Mouse (Mus musculus) inflammation-experienced regulatory T-cells, adult 6 months (primary cell): ENCODE results near the gene Pde6b. TPM values are rescaled to one million over a fixed set of nuclear protein-coding genes. Genes with fewer than 3 reads are reported as not detected.

ENCODE experiments used
- ATAC-seq: one replicate; pipeline ENCODE4 v1.8.0; 2017
- polyA plus RNA-seq, 3 experiments: library from polyadenylated mRNA; unstranded; fragments of 100-300 nt; shearing (Covaris generic); gene quantifications; one replicate each; pipeline ENCODE4 v1.2.1; 2017

The Pde6b gene
- 1 to 10 TPM; 1.2 to 1.4 (median 1.3) TPM for polyA plus RNA-seq

DNA sequence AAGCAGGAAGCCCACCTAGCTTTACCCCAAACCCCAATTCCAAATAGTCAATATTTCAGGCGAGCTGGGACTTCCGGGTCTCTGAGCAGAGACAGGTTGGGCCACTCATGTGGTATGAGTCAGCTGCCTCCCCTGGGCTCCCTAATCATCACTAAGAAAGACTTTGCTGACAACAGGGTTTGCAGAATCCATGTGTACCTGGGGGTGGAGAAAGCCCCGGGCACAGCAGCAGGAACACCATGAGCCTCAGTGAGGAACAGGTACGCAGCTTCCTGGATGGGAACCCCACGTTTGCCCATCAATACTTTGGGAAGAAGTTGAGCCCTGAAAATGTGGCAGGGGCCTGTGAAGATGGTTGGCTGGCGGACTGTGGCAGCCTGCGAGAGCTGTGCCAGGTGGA lies at the start of gene Pde6b:
Gene Pde6b, plus strand, starts transcription at position 191 of the 400 bp plus-strand sequence.
- no peak for ATAC-seq

DNA sequence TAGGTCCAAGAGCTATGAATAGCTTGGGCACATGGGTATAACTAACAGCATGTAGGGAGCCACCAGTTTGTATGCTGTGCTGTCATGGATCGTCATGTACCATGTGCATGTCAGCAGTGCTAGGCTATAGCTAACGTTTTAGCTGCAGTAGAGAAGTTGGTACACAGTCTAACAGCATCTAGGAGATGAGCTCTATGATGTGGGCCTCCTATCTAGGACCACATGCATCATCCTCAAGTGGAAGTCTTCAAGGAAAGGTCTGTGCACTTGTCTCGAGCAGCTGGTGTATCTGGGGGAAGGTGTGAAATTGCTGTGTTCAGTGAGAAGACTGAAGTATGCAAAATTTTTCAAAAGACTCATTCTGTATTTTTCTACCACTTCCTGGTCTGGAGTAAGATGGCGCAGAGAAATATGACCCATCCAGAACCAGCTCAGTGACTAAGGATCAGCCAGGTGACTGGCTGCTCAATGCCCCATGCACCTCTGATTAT lies 44.5 kb upstream of the Pde6b start:
- ATAC-seq, result no peak

DNA sequence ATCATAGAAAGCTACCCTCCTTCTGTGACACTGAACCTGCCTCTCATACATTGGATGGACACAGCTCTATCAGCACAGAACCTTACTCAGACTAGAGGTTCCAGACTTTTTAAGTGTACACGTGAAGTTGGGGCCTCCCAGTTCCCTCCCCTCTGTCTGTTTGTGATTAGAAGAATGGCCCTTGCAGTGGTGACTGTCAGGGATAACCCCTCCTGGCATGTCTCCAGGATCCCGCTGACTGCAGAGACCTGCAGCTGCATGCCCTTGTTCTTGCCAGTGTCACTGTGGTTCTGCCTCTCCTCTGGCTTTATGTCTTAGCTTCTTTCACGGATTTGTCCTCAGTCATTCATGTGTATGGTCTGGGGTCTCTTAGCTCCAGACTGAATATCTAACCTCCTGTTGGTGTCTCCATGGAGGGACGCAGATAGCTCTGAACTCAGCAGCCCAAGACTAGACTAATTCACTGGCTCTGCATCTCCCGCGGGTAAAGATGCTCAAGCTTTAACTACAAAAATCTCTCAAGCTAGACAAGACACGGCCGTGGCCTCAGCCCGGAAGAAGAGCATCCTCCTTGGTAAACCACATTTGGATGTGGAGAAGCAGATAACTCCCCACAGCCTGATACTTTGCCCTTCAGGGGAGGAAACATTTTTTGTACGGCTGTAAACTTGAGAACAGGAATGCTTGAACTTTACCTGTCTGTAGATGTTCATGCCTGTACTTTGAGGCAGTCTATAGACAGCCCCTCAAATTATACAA lies 42.7 kb upstream of the Pde6b start:
- no peak for ATAC-seq

DNA sequence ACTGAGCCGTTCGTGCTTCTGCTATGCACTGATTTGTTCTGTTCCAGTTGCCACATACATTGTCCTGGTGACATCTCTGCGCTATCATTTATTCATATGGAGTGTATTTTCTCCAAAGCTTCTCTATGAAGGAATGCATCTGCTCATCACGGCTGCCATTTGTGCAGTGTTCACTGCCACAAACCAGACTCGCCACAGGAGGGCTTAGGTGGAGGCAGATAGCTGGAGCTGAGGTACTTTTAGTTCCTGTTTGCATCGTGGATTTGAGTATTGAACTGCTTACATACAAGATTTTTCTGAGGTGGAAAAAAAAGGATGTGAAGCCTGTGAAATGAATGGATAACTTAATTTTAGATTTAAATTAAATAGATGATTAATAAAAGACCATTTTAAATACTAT lies 40.3 kb upstream of the Pde6b start:
- ATAC-seq, result no peak

DNA sequence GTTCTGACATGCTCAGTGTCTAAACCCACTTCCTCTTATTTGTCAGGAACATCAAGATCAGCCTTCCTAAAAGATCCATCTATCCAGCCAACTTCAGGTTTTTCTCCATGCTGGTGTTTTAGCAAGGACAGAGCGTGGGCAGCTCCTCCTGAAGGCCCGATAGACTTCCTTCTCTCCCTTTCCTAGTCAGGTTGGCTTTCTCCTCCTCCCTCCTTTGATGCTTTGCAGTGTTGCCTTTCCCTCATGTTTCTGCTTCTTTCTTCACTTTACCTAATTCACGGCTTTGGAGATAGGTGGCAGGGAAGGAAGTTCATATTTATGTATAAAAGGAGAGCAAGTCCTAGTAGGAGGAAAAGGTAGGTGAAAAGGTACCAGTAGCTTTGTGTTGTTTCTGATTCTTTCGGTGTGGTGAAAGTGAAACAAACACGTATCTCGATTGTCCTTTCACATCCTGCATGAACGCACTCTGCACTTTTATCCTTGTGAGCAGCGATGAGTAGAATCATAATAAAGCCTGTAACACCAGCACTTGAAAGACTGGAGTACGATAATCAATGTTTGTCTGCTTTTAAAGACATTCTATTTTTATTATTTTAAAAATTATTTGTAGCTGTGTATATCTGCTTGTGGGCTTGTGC lies 38.6 kb upstream of the Pde6b start:
- peak; percentile 81 for ATAC-seq

DNA sequence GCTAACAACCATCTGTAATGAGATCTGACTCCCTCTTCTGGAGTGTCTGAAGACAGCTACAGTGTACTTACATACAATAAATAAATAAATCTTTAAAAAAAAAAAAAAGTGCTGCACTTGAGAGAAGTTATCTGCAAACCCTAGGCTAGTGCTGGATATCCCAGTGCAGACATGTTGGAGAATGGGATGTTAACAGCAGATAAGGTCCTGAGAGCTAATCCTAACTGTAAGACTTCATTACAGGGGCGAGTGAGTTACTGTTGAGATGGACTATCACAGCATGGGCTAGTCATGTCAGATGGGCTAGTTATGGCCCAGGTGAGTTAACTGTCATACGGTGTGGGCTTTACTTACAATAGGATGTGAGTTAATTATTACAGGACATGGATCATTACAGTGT lies 34.1 kb upstream of the Pde6b start:
- ATAC-seq, result no peak

DNA sequence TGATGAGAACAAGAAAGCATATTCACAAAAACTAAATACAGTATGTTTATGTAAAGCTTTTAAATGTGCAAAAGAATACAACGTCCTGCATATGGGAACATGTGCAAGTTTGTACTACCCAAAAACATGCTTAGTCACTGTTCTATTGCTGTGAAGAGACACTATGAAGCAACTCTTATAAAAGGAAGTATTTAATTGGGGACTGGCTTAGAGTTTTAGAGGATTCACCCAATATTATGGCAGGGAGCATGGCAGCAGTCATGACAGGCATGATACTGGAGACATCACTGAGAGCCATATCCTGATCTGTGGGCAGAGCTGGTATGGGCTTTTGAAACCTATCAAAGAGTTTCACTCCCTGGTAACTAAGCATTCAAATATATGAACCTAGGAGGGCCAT lies 30.3 kb upstream of the Pde6b start:
- ATAC-seq, result no peak

DNA sequence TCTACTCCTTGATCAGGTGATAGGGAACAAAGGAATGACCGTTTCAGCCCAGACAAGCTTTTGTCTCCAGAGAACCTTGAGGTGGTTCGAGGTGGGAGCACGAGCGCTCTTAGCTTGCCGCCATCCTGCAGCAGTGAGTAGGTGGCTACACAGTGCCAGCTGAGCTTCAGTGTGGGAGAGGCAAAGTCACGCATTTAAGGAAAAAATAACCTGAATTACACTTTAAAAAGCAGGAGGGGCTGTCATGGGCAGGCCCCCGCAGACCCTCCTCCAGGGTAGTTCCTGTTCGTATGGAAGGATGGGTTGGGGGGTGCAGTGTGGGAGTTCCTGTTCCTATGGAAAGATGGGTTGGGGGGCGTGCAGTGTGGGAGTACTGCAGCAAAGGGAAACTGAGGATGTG lies 28.7 kb upstream of the Pde6b start:
- ATAC-seq, result no peak

DNA sequence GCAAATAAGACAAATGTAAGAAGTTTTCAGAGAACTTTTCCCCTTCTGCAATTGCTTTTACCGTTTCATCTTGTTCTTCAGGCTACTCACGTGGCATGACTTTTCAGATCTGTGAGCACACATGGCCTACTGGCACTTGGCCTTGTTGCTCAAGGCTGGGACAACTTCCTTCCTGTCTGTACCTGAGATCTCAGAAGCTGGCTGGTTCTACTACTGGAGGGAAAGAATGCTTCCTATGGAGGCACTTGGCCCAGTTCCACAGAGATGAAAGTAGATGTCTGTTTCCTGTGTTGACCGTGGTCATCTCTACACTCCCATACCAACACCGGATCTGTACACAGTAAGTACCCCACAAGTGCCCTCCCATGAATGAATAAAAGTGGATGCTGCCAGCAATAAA lies 28.0 kb upstream of the Pde6b start:
- no peak for ATAC-seq

DNA sequence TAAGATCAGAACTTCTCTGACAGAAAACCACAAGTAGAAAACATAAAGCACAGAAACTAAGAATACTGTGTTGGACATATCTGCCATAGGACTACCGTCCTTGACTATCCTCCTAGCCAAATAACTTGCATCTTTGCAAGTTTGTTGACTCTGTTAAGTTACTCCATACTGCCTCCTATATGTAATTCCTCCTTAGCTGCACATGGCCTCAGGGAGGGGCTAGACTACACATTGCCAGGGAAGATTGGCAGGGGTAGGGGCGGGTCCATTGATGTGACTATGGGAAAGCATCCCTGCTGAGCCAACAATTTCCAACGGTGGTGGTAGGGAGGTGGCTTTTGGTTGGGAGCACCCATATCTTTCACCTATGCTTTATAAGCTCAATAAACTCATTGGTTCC lies 25.9 kb upstream of the Pde6b start:
- no peak for ATAC-seq

DNA sequence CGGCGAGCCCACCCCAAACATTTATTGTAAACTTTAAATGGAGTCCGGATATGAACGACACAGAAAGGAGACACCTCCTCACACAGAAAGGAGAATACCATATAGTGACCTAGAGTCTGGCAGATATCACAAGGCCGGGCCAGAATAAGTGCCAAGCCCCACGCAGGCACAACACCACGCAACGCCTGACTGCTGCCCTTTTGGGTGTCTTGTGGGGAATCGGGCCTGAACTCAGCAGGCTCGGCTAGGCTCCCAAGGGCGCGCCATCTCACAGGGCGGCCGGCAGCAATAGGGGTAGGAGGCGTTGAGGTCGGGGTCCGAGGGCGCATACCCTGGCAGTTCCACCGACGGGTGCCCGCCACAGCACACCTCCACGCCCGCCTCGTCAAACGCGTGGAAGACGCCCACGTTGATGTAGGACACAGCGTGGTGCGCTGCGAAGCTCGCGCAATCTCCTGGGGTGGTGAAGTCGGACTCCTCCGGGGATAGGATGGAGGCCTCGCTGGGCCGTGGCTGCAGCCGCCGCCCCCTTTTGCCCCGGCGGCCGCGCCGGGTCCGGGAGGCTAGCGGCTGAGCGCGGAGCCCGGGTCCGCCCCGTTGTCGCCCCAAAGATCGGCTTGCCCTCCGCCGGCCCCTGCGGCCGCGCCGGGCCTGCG lies 21.7 kb upstream of the Pde6b start:
- no peak for ATAC-seq

DNA sequence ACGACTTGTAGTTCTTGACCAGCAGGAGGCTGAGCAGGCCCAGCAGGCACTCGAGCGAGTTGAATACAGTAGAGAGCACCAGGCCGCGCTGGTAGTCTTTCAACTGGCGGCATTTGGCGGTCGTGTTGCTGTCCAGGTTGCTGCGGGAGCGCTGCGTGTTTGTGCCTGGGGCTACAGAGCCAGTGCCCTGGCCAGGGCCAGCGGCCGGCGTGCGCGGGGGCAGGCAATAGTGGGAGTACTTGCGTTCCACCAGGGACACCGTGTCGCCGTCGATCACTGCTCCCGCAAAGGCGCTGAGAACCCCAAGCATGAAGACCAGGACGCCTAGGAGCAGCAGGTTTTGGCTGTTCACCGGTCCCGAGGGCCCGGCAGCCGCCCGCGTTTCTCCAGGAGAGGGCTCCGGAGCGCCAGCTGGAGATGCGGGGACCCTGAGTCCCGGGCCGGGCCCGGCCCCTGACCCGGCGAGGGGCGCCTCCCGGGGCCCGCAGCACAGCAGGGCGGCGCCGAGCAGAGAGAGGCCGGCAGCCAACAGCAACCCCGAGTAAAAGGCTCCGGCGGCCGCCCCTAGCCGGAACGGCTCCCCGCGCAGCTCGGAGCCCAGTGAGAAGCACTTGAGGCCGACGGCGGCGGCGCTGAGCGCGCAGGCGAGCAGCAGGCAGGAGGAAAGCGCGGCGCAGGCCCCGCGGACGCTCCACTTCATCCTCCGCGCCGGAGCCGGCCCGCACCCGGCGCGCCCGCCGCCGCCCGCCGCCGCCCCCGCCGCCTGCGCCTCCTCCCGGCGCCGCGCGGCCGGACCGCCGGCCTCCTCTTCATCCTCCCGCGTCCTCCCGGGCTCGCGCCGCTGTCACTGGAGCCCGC lies 21.0 kb upstream of the Pde6b start:
- no peak for ATAC-seq

DNA sequence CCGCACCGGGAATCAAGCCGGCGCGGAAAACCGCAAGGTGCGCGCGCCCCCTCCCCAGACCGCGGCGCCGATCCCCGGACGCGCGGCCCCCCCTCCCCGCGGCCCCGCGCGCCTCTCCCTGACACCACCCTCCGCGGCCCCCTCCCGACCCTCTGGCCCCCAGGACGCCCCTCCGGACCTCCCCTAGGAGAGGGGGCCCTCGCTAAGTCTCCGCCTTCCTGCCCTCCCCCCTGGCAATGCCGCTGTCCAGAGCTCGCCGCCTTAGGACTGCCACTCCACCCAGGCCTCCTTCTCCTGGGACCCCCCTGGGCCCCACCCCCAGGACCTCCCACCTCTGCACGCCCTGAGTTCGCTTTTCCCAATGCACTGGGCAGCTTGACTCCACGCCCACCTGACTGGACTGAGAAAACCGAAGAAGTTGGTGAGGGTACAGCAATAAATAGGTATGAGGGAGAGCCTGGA lies 20.3 kb upstream of the Pde6b start, which contains the start of gene Gm42517:
Gene Gm42517, minus strand, starts transcription at position 52 of the 462 bp plus-strand sequence.
- no peak for ATAC-seq

DNA sequence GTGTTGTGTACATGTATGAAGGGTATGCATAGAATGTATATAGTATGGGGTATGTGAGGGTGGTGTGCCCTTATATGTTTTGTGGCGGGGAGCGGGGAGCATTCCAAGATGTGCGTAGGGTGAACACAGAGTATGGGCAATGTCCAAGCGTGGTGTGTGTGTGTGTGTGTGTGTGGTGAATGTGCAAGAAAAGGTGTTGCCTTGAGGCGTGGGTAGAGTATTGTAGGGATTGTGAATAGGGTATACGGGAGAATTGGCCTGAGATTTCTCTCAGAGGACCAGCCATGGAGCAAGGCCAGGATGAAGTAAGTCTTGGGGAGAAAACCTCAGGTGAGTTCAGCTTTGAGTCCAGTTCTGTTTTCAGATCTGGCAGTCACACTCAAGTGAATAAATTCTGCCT lies 19.7 kb upstream of the Pde6b start:
- ATAC-seq, result no peak

DNA sequence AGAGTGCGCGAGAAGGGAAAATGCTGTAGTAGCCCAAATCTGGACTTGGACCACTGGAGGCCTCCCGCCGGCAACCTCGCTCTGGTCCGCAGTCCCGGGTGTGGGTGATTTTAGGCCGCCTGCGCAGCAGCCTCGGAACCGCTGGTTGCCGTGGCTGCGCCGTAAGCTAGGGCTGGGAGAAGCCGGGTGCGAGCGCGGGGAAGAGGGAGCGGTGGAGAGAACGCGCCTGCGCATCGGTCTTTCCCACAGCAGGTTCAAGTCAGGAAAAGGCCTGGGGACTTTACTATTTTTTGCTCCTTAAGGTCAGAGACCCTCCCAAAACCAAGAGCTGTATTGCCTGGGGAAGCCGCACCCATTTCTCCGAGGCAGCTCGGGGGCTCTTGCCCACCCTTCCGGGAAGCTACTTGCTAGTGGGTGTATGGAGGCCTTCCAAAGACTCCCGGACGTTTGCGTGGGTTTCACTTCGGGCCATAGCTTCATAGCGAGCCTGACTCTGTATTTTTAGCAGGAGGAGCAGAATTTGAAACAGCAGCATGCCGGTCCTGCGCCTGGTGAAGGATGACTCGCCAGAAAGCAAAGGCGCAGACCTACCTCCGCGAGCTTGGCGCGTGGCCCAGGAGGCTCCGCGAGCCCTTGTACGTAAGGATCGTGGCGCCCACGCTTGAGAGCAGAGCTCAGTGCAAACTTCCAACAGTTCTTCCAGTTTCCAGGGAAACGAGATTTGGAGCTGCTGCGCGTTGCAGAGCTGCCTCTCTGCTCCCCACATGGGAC lies 19.2 kb upstream of the Pde6b start:
- no peak for ATAC-seq

DNA sequence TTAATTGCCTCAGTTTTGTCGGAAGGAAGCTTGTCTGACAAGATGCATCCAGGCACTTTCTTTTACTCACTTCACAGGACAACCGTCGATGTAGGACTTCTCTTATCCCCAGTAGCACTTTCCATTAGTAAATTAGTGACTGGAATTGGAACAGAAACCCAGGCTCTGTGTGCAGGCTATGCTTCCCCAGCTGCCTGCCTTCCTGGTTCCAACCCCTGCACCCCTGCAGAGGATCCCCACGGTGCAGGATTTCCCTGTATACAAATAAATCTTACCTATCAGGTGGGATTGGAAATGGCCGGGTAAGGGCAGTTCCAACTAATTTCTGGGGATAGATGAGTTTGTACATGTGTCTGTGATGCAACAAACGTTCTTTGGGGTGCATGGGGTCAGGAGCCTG lies 18.2 kb upstream of the Pde6b start:
- ATAC-seq, result no peak

DNA sequence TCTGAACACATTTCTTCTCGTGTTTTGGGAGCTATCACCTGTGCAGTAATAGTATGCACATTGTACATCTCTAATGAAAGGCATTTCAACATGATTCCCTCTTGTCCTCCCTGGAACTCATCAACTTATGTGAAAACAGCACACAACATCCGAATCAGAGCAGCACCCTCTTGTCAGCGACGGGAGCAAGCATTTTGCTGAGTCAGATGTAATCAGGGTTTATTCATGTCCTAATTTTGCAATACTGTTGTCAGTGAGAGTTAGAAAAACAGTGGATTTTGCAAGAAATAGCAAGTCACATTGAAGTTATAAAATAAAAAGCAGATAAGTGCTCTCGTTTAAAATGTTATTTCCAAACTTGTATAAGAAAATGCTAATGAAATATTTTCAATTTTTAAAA lies 14.1 kb upstream of the Pde6b start:
- ATAC-seq, result no peak

DNA sequence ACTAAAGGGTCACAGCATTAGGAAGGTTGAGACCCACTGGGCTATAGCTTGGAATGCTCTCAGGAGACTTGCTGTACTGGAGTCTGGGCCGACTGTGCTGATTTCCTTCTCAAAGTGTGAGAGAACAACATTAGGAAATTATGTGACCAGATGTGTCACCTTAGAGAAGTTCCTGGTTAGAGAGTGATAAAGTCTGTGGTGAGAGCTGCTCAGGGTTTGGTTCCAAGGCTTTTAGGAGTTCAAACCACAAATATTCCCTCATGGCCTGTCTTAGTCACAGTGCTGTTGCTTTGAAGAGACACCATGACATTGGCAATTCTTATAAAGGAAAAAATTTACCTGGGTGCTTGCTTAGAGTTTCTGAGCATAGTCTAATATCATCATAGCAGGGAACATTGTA lies 12.1 kb upstream of the Pde6b start:
- no peak for ATAC-seq

DNA sequence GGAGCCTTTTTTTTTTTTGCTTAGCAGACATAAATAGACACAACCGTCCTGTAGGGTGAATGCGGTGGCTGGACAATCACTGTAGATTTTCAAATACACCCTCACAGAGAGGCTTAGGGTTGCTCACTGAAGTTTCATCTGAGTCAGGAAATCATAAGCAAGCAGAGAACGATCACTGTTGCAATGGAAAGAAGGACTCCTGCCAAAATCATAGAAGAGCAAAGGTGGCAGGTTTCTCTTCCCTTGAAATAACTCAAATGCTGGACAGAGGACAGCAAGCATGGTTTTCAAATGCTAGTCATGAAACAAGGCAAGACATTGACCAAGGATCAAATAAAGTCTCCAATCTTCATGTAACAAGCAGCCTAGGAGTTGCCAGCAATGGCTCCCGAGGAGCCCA lies 9.8 kb upstream of the Pde6b start:
- ATAC-seq, result no peak

DNA sequence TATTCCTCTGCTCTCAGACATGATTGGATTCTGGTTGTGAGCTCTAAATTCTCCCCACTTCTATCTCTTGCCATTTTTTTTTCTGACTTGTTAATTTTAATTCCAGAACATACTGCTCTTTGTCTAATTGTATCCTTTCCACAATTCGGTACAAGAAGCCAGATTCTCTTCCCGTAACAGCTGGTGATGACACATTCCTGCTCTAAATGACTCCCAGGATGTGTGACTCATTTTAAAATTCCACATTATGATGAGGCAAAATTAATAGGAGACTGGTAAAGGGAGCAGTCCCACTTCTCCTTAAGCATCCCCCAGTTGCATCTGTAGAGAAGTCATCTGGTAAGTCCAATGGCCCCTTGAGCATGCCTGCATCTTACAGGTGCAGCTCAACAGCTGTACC lies 2.6 kb upstream of the Pde6b start:
- ATAC-seq, result no peak

DNA sequence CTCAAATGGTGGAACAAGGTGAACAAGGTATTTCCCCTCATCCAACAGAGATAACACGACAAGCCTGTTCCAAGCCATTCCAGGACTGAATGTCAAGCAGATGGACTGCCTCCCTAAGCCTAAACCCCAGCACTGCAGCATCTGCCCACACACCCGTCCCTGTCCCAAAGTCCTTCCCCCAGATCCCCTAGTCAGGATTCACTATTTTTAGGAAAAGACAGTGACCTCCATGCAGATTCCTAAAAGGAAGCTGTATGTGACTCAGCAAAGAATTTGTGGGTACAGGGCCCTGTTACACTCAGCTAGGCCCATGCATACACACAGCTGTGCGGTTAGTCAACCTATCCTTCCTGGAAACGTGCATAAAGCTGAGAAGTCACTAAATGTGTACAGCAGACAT lies 1.7 kb upstream of the Pde6b start:
- no peak for ATAC-seq

DNA sequence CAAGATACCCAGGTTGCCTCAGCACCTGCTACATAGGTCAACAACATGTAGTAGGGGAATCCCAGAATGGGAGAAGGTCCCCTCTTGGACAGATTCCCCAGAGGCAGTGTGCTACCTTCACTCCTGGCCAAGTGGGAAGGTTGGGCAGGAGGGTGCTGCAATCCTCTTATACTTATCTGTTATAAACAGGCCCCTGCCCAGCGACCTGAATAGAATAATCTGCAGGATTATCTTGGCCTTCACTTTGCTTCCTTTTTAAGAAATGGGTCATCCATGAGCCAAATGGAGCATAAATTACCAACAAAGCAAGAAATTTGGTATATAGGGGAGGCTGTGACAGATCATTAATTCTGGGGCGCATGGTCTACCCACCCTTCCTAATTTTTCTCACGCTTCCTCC lies 1.6 kb downstream of the Pde6b start:
- ATAC-seq, result no peak
